Mouse (Mus musculus): ENCODE measurements at regions not wholly inside any gene's neighbourhood (a gene's known extent, or its start where the extent isn't known, plus 50 kb on each side); places are given as distances from the start of the nearest gene placed in this dataset.
A peak's percentile ranks its signal among the peaks of the same experiment; 100 is the strongest.

- no peak for DNase-seq (ENCODE audit: low spot score)
Observed at GRCm38 (mm10) chr6:111621684-111622480, 651.7 kb upstream of the Lmcd1 start.

GRCm38 (mm10) chr6:111622481-111623139 lies 650.9 kb upstream of the Lmcd1 start:
- DNase-seq (ENCODE audit: low spot score): no peak

GRCm38 (mm10) chr6:111623140-111623497 lies 650.4 kb upstream of the Lmcd1 start:
- DNase-seq (ENCODE audit: low spot score): no peak

DNA sequence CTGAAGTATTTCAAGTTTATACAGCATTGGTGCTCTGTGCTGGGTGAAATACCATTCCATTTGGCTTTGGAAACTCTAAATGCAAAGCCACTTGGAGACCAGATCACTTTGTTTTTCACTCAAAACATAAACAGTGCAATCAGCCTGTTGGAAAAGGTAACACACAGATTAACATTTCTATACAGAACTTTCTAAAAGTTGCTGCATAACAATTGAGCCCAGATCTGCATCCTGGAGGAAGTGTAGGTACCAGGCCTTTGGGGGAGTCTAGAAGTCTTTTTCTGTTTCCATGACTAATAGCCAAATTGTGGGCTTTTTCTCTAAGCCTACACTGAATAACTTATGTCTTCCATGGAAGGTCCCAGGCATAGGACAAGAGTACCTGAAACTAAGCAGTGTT lies 648.1 kb upstream of the Lmcd1 start:
- DNase-seq (ENCODE audit: low spot score): no peak

DNA sequence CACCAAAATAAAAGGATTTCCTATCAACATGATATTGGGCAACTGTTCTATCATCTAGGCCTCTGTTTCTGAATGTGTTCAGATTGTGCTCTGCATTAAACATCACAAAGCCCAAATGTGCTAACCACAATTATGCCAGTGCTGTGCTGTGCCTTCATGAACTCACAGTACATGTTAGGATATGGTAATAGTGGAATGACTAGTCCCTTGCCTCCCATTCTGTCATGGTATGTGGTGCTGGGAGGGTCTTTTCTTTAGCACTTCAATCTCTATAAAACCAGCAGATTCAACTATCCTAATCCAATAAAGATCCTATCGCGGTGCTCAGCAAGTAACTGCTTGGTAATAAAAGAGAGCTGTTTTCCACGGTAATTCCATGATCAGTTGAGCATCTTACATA lies 620.8 kb upstream of the Lmcd1 start:
- DNase-seq (ENCODE audit: low spot score): no peak

DNA sequence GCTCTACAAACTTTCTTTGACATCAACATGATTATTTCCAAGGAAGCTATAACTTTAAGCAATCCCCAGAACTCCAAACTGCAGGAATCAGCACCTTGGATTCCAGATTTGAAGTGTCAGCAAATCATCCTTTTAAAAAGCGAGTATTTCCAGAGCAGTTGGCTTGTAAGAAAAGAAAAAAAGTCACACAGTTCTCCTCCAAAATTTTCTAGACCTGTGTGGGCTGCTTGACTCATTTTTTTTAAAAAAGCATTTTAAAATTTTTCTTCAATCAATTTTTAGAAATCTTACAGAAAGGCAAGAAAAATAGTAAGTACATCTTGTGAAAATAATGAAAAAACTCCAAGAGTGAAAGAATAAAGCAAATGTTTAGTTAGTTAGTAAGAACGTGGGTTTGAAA lies 613.6 kb upstream of the Lmcd1 start:
- no peak for DNase-seq (ENCODE audit: low spot score)

- DNase-seq (ENCODE audit: low spot score): no peak
Observed at GRCm38 (mm10) chr6:111664603-111665002, 609.0 kb upstream of the Lmcd1 start.

DNA sequence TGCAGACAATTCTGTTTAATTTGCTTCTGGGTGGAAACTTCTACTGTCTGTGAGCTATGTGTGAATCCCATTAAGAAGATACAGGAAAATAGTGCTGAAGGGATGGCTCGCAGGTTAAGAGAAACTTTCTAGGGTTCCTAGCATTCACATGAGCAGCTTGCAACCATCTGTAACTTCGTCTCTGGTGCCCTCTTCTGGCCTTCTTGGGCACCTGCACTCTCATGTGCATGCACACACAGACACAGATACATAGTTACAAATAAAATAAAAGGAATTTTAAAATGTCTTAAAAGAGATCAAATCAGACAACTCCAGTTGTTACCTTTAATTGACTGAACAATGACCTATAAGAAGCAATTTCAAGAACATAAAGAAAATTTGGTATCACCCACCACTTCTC lies 588.6 kb upstream of the Lmcd1 start:
- DNase-seq (ENCODE audit: low spot score): no peak

- DNase-seq (ENCODE audit: low spot score): no peak
Observed at GRCm38 (mm10) chr6:111702864-111703263, 570.7 kb upstream of the Lmcd1 start.

- DNase-seq (ENCODE audit: low spot score): no peak
Observed at GRCm38 (mm10) chr6:111708277-111708676, 565.3 kb upstream of the Lmcd1 start.

- DNase-seq (ENCODE audit: low spot score): peak; percentile 13
Observed at GRCm38 (mm10) chr6:111725969-111726368, 547.6 kb upstream of the Lmcd1 start.

DNA sequence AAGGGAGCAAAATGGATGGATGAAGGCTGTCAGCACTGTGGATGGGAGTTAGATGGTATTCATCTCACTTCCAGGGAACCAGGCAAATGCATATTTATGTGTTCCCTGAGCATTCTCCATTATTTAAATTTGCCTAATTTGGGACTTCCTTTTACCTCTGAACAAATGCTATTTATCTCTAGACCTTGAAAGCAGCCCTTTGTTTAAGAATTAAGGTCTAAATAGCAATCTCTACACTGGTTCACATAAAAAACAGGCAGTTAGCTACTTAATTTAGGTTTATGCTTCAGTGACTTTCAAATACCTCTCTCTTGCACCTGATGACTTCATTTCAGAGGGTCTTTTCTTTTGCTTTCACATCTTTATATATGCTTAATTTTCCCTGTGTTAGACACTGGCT lies 543.2 kb upstream of the Lmcd1 start:
- no peak for DNase-seq (ENCODE audit: low spot score)

DNA sequence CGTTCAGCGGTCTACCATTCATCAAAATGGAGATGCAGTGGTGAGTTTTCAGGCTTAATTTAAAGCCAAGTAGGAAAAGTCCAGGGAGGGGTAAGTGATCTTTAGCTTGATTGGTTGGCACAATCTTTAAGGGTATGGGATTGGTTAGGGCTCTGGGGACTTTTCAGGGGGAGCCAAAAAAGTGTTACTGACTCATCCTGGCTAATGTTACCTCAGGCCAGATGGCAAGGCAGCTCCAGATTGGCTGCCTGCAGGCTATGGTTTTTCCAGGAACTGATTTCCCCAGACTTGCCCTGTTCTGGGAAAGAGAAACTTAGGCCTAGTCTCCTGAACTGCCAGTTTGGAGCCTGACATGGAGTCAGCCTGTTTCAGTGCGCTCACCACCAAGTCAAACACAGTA lies 539.6 kb upstream of the Lmcd1 start:
- DNase-seq (ENCODE audit: low spot score): no peak

- DNase-seq (ENCODE audit: low spot score): no peak
Observed at GRCm38 (mm10) chr6:111738983-111739382, 534.6 kb upstream of the Lmcd1 start.

- no peak for DNase-seq (ENCODE audit: low spot score)
Observed at GRCm38 (mm10) chr6:111781710-111782481, 491.7 kb upstream of the Lmcd1 start.

- DNase-seq (ENCODE audit: low spot score): no peak
Observed at GRCm38 (mm10) chr6:111808611-111809010, 464.9 kb upstream of the Lmcd1 start.

- no peak for DNase-seq (ENCODE audit: low spot score)
Observed at GRCm38 (mm10) chr6:111813982-111814603, 459.5 kb upstream of the Lmcd1 start.

DNA sequence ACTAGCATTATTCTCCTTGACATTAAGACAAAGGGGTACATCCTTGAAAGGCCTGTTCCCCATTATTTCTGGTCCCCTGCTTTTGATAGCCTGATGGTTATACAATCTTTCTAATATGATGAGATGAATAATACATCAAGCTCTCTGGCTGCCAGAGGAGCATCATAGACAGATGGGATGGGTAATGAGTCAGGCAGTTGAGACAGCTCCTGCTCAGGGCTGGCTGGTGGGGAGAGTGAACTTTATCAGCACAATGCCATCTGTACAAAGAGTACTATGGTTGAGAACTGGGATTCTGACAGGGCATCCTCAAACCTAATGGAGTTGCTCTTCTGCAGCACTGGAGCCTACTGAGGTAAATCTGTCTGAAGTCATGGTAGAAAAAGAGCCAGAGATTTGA lies 458.4 kb upstream of the Lmcd1 start:
- DNase-seq (ENCODE audit: low spot score): no peak

DNA sequence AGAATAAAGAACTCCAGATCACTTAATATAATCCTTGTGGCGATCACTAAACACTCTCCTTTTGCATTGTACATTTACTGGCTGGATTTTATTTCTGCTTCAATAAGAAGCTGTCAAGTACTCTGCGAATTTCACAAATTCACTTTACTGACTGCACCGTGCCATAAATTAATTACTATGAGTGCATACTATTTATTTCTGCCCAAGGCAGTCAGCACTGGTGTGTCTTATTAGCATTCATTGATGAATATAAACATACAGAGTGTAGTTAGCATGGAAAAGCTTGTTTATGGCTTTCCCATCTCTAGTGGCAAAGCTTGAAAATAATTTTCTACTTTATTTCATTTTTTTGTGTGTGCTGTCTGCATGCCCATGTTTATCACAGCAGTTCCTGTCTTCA lies 453.3 kb upstream of the Lmcd1 start:
- DNase-seq (ENCODE audit: low spot score): no peak

DNA sequence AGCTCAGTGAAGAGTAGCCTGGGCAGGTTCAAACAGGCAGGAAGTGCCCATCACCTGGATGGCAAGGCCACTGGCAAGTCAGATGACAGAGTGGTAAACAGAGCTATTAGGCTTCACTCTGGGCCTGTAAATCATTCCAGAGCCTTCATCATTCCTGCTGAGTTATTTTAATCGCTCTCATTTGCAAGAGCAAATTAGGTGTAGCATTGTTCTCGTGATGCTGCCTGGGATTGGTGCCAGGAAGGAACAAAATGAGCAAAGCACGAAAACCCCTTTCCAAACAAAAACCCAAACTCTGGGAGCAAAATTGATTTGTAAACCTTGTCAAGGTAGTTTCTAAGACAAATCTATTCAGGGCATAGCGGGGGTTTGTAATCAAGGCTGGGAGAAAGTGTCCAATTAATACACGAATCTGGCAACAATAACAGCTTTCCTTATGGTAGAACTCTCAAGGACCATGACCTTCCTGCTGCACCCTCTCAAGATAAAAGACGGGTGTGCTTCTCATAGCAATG lies 429.2 kb upstream of the Lmcd1 start:
- no peak for DNase-seq (ENCODE audit: low spot score)

- DNase-seq (ENCODE audit: low spot score): no peak
Observed at GRCm38 (mm10) chr6:111866101-111866598, 407.4 kb upstream of the Lmcd1 start.

GRCm38 (mm10) chr6:111882557-111882956 lies 391.0 kb upstream of the Lmcd1 start:
- no peak for DNase-seq (ENCODE audit: low spot score)
